Mouse (Mus musculus) granulocyte monocyte progenitor cell, adult 5-6 weeks (primary cell): ENCODE data around the gene Glyctk. TPM values are rescaled to one million over a fixed set of nuclear protein-coding genes. Genes with fewer than 3 reads are reported as not detected.
A peak's percentile ranks its signal among the peaks of the same experiment; 100 is the strongest.
"Not testable (repeated sequence)": the region's sequence is repeated elsewhere in the genome, so short reads cannot be mapped to it uniquely, and the experiment has no call there.

Experiments used
- ATAC-seq: replicated peaks from 2 replicates; pipeline ENCODE4 v1.8.0; 2016; ENCODE audit warnings: mild to moderate bottlenecking, moderate TSS enrichment, inconsistent platforms; ENCODE audit not compliant: poor library complexity, severe bottlenecking
- total RNA-seq, 2 experiments: library from RNA; stranded (forward) in 1 of 2; stranded (reverse) in 1 of 2; fragments of 200-712, 200-1000 nt in 1 of 2; fragments of >200 nt in 1 of 2; fragmentation: Nextera tagmentation in 1 of 2; gene quantifications; 2 replicates each; pipeline ENCODE4 v1.2.3; 2014 to 2017

The Glyctk gene
- total RNA-seq, 2 experiments from 2014 or later = 2.6 TPM; not detected in 1

DNA sequence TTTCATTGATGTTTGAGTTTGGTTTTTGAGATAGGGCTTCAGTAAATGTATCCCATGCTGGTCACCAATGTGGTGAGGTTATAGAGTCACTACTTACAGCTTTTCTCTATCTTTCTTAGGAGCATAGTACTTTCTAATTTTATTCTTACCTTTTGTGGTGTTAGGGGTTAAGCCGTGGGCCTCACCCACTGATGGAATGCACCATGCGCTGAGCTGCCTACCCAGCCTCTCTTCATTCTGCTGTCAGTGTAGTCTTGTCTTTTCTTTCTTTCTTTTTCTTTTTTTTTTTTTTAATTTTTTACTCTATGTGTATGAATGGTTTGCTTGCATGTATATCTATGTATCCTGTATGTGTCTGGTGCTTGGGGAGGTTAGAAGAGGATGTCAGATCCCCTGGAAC is 21.5 kb upstream of the Glyctk start:
- ATAC-seq = no peak

DNA sequence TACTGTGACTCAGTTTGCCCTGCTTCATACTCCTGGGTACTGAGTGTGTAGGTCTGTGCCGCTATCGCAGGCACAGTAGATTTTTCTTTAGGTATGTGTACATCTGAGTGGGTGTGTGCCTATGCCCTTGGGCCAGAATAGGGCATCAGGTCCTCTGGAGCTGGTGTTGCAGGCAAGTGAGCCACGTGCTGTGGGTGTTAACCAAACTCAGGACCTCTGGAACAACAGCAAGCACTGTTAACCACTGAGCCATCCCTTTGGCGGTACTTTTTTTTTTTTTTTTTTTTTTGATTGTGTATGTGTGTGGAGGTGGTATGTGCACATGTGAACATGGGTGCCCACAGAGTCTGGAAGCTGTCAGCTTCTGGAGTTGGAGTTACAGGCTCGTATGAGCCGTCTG is 19.9 kb upstream of the Glyctk start:
- no peak for ATAC-seq

DNA sequence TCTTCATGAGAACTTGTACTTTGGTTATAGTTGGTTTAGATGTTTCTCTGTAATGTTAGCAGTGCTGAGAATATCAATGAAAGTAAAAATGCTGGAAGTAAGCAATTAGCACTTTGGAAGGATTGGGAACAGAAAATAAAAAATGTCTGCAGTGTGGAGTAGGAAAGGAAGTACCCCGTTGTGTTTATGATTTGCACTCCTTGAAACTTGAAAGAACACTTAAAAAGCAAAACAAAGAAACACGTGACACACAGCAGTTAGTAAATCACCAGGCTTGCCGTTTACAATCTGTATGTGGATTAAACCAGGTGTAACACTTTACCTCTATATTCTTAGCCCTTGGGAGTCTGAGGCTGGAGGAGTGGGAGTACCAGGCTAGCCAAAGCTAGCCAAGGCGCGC is 18.8 kb upstream of the Glyctk start:
- ATAC-seq = no peak

DNA sequence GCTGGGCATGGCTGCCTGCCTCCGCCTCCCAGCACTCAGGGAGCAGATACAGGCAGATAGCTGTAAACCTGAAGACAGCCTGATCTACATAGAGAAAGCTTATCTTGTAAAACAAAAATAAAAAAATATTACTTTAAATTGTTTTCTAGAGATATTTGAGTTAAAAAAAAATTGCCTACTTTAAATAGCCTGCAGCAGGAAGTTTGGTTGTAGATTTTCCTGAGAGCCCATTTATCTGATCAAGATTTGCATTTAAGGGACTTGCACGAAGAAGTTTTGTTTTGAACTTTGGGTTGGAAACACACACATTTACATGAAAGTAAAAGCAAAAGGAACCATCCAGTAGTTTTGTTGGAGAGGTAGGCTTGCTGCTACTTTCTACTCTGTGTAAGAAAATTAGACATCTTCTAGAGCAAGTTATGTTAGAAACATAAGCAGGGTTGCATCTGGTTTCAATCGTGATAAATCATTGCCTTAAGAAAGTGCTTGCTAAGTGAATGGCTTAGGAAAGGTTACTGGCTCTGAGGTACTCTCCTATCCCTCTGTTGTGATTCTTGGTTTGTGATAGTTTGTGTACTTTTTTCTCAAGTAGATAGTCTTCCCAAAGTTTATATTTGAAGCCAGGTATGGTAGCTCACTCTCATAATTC is 17.7 kb upstream of the Glyctk start:
- ATAC-seq = no peak

DNA sequence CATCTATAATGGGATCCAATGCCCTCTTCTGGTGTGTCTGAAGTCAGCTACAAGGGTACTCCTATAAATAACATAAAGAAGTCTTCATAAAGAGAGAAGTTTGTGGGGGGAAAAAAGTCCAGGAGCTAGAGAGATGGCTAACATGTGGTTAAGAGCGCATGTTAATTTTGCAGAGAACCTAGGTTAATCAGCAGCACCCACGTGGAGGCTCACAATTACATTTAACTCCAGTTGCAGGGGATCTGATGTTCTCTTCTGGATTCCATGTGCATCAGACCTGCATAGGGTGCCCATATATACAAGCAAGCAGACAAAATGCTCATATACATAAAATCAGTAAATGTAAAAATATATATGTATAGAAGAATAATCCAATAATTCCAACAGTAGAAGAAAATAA is 15.4 kb upstream of the Glyctk start:
- no peak for ATAC-seq

DNA sequence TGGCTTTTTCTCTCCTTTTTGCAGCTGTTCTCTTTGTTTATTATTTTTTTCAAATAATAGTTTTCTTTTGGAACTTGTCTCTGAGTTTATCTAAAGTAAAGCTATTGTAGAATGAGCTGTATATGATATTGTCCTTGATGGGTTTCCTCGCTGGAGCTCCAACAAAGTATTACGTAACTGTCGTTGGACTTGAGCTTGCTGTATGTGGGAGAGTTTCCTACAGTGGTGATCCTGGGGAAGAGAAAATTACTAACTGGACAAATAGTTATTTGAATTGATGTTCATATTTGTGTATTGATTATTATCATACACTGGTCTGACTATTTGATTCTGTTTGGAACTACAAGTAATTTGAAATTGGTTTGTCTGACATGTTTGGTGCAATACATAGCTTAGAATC is 14.6 kb upstream of the Glyctk start:
- no peak for ATAC-seq

DNA sequence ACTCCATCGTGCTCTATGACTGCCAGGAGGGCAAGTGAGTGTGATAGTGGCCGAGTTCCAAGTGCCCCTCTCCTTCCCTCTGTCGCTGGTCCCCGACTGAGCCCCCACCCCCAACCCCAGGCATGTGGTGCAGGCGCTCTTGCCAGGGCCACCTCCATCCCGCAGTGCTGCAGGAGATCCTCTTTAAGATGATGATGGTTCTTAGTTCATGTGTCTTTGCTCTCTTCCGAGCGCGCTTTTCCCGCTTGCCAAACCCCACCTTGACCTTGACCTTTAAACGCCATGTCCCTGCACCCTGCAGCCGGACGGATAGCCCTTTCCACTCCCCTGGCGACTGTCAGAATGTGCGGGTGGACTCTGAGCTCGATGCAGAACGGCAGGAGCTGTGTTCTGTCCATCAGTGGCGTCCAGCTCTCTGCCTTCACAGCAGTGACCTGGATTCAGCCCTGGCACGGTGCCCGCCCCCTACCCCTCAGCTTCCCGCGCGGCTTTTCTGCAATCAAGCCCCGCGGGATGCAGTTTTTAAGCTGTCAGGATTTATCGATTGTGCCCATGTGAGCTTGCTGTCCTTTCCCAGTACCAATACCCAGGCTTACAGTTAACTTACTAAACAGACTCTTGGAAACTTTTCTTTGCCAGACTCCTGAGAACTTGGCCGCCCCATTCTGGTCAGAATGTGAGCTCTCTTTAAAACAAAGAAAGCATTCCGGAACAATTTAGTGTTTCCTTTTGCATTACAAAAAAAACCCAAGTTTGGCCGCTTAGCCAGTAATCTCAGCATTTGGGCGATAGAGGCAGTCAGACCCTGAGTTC is 13.6 kb upstream of the Glyctk start:
- peak; percentile 22; the same call in 1 of the 2 replicates for ATAC-seq

DNA sequence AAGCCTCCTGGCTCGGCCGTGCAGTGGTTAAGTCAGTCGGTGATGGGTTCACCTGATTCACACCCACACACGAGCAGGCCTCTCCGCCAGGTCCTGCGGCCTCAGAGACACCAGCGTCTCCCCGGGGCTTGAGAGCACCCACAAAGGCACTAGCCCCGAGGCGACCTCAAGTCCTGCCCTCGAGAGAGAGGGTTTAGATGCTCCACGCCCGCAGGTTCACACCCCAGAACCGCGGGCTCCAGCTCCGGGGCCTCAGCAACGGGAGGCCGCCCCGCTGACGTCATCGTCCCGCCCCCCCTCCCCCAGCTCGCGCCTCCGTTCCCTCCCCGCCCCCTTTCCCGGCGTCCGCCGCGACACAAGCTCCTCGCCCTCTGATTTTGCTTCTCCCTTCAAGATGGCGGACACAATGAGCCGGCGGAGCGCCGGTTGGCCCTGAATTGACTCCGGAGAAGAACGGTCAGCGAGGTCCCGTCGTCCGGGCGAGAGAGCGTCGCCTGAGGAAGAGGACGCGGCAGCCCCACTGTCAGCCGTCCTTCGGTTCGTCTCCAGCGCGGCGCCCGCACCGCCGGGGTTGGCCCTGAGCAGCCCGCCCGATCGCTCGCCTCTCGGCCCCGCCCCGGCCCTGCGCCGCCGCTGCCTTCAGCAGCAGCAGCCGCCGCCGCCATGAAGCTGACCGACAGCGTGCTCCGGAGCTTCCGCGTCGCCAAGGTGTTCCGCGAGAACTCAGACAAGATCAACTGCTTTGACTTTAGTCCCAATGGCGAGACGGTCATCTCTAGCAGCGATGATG is 12.8 kb upstream of the Glyctk start, which contains the start of gene Wdr82:
TSS of gene Wdr82 (plus strand) at position 373 of the 790 bp plus-strand sequence.
- peak; percentile 81 for ATAC-seq

DNA sequence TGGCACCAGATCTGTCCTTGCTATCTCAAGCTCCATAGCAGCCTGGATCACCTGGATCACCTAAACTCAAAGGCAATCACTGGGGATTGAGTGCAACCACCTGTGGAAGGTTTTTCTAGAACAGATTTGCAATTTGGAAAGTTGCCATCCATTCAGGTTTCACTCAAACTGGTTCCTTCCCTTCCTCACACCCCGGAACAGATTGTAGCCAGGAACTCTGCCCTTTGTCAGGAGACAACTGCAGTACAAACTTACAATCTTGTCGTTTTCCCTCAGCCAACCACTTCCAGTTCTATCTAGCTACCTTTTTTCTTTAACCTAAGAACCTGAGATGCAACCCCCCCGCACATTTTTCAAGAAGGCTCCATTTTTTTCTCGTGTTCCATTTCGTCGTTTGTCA is 12.0 kb upstream of the Glyctk start:
- no peak for ATAC-seq

DNA sequence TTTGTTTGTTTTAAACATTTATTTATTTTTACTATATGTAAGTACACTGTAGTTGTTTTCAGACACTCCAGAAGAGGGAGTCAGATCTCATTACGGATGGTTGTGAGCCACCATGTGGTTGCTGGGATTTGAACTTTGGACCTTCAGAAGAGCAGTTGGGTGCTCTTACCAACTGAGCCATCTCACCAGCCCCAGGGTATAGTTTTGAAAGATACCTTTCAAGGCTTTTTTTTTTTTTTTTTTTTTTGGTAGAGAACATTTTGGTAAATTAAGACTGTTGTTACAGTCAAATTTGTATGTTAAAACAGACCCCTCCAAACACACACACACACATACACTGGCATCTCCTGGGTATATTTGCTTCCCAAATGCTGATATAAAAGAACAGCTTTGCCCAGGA is 11.1 kb upstream of the Glyctk start:
- not testable (repeated sequence) for ATAC-seq

DNA sequence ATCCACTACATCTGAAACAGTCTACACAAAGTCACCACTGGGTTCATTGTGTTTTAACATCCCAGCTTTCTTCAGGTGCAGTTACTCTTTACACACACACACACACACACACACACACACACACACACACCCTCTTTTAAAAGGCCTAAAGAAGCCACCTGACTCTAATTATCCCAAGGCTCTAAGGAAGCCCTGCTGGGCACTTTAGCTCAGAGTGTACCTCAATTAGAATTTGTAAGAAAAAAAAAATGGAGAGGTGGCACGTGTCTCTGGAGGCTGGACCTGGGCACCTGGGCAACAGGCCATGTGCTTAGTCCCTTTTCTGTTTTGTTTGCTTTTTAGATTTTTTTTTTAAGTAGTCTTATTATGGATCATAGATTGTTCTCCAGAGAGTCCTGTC is 9.8 kb upstream of the Glyctk start:
- no peak for ATAC-seq

DNA sequence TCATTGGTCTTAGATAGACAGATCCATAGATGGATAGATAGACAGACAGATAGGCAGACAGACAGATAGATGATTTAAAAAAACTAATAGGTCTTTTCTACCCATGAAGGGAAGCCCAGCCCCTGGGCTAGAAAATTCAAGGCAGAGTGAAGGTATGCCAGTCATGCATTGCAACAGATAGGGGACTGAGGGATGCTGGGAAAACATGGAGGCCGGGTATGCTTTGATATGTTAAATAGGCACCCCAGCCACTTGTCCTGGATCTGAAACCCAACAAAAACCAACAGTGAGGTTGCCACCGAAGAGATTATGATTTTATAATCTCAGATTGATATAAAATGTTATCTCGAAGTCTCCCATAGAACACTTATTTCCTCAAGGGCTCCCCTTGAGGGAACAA is 9.3 kb upstream of the Glyctk start:
- ATAC-seq = no peak

DNA sequence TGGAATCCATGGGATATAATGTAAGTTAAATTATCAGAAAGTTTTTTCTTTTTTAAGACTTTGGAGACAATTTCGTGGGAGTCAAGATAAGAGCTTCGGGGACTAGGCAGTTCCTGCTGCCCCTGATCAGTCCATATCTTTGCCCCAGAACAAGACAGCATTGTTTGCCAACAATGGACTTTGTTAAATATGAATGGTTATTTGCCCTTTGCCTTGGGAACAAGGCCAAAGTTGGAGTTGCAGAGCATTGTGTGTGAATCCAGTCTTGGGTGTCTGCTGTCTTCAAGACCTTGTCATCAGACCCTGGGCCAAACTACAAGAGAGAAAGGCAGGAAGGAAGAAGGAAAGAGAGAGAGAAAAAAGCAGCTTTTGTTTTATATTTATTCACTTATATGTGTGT is 8.8 kb upstream of the Glyctk start:
- no peak for ATAC-seq

DNA sequence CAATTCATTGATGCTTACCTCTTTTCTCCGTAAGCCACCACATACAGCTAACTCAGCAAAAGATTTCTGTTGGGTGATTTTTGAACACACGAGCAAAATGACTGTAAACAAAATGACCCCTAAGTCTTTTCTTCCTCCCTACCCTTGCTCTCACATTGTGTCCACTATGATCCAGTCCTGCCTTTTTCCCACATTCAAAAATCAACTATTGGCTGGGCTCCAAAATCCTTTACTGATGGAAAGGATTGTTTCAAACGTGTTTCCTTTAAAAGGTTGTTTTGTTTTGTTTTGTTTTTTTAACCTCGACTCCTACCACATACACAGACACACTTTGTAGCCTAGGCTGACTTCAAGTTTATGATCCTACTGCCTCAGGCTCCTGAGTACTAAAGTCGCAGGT is 2.5 kb upstream of the Glyctk start:
- ATAC-seq = no peak

DNA sequence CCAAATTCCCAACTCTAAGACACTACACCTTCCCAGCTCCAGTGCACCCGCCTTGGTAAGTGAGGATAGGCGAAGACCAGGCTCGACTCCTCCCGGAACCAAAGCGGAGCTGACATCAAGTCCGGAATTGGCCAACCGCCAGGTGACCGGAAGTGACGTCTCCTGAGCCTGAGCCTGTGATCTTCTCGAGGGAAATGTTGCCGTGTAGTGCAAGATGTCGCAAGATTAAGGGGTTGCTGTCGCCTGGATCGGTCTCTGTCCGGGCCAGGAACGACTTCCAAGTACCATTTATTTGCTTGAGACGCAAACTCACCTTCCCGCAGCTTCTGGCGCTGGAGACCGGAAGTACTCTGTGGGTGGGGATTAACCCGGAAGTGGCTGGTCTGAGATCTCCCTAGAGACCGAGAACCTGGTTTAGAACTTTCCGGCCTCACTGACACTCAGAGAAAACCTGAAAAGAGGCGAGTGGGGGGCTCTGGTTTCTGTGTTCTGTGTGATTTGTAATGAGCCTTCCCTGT is 1.9 kb upstream of the Glyctk start:
- ATAC-seq = peak; percentile 77

DNA sequence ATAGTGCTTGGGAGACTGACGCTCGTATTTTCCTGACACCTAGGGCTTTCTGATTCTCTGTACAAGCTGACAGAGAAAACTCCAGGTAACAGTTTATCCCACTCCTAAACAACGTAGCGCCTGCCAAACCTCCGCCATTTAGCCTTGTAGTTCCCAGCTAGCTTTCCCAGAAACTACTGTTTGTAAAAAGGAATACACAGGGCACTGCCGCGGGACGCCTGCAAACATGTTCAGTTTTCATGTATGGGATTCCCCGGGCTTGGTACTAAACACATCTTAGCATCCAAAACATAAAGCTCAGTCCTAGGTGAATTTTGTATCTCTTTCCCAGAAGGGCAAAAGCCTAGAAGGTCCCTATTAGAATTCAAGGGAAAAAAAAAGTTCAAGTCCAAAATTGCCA is 1.3 kb upstream of the Glyctk start:
- ATAC-seq = no peak

DNA sequence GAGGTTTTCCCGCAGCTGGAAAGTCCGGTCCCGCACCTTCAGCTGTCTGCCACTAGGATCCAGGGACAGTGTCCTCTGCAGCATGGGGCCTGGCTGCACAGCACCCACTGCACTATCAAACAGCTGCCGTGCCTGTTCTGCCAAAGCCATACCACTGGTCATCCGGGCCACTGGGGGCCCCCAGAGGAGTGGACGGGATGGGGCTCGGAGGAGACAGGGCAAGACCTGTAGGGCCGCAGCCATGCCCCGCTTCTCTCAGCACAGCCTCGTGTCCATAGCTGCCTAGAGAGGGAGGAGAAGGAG is 364 bp downstream of the Glyctk start:
- ATAC-seq = no peak

DNA sequence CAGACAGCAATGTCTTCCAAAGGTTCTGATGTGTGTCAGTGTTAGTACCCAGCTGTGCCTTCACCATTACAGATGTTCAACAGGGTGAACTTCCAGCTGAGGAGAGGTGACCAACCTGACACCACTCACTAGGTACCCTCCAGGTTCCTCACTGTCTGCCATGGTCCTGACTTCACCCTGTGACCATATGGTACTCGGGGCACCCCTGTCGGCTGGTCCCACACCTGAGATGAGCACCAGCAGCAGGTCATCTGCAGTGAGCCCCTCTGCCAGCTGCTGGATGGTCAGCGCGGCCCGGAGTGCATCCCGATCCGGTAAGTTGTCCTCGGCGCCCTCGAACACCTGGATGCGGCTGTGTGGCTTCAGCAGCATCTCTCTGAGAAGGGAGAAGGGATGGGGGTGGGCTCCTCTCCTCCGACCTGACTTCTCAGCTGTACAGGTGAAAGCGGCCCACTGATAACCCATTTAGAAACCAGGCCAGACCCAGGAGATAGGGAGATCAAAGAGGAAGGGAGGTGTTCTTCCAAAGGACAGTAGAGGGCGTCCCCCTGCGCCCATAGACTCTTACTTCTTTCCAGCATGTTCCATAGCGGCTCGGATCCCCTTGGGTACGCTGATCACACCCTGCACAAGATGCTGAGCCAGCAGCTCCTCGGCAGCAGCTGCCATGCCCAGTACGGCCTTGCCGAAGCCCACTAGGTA is 866 bp downstream of the Glyctk start:
- no peak for ATAC-seq

DNA sequence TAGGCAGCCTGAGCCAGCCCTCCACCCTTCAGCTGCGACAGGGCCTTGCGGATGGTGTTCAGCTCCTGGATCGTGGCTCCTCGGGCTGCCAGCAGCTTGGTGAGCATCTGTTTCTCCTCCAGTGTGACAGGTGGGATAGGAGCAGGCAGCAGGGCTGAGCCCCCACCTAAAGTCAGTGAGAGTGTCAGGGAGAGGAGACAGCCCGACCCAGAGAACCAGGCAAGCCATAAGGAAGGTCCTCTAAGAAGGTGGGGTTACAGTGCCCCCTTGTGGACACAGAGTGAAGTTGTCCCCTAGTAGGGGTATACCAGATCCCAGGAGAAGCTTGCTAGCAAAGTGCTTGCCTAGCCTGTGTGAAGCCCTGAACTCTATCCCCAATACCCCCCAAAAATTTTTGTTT is 1.5 kb downstream of the Glyctk start:
- peak; percentile 61 for ATAC-seq

DNA sequence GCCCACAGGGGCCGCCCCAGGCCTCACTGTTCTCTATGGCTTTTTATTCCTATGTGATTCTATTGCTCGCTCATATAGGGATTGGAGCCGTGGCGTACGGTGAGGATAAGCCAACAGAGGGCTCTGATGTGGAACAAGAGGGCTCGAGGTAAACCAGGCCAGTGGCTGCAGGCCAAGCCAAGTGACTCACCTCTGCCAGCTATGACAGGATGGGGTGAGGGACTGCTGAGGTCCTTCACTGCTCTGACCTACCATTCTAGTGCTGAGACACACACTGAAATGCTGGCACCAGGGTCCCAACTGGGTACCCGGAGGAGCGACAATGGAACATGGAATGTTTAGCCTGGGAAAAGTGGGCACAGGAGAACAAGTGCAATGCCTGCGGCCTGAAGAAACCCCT is 3.8 kb downstream of the Glyctk start:
- no peak for ATAC-seq

DNA sequence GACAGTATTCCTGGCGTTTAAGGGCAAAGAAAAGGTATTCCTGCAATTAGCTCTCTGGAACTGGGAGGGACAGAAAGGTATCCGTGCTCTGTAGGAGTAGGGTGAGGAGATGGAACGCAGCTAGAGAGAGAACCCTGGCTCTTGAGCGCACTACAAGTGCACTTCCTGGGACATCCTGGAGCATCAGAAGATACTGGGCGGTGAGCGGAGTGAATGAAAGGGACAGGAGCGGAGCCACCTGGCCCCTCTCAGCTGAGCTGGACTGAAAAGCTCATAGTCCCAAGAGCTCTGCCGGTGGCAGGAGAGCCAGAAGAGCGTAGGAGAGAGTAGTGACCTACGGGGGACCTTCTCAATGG is 8.6 kb downstream of the Glyctk start:
- no peak for ATAC-seq
